Mouse (Mus musculus): ENCODE results near the gene Sik3.

GRCm38 (mm10) chr9:46035290-46035871, 22.8 kb downstream of the Sik3 start:
- TF ChIP-seq EP300 (IDR thresholded peaks at IDR 0.05) (no peak), CTCF (IDR thresholded peaks at IDR 0.05) (no peak)

Data from lung, postnatal 0 days (tissue).